In genomic region chr9:79951339-79951738, GRCm38 (mm10) we compare ENCODE assay signal across 22 mouse cellular contexts.
A peak's percentile ranks its signal among the peaks of the same experiment; 100 is the strongest.
DNase-seq lines count a peak whose midpoint lies in the region; ATAC-seq and TF ChIP-seq lines count a peak whose summit lies in the region.
"Had no signal": no experiment of that assay in that cellular context is flagged by ENCODE, and none has a peak within 500 bp of the region (broad histone marks: within the 10 kb centered on the region; RNA-seq: fewer than 3 reads in every experiment).

No protein-coding gene starts in this region.

- intact Hi-C loops in gastrocnemius, adult 2 months (cut with DNase I): loop anchor here (2.0 kb wide), 1 partner anchor 13 kb away; no protein-coding TSS in a partner anchor

- H3K9ac ChIP-seq in heart, embryonic 15.5 days: no peak overlapping the region
- H3K9ac ChIP-seq in heart, embryonic 12.5 days: no peak overlapping the region
- H3K9ac ChIP-seq in liver, postnatal 0 days (replicated peaks): no peak overlapping the region
- H3K9ac ChIP-seq: forebrain, embryonic 13.5 days; hindbrain, embryonic 13.5 days; midbrain, embryonic 12.5 days had no signal

- TF ChIP-seq CTCF in gastrocnemius, adult 2 months (IDR thresholded peaks at IDR 0.05): no peak
- TF ChIP-seq CTCF in liver, postnatal 0 days (IDR thresholded peaks at IDR 0.05; ENCODE audit: low read depth): no peak

- H3K4me2 ChIP-seq in heart, embryonic 15.5 days: peak overlapping the region; percentile 31; the same call in 1 of the 2 replicates
- H3K4me2 ChIP-seq in heart, embryonic 12.5 days: no peak overlapping the region
- H3K4me2 ChIP-seq in liver, postnatal 0 days (ENCODE audit: low read depth, low read length): no peak overlapping the region
- H3K4me2 ChIP-seq: forebrain, embryonic 13.5 days; hindbrain, embryonic 13.5 days; midbrain, embryonic 12.5 days had no signal

- 81% methylated on average over 5 of the region's 5 CpGs for WGBS in heart, embryonic 15.5 days
- 79% methylated on average over 5 of the region's 5 CpGs for WGBS in heart, embryonic 12.5 days
- 62% methylated on average over 5 of the region's 5 CpGs for WGBS in liver, postnatal 0 days (ENCODE audit: insufficient replicate concordance)

- no peak for TF ChIP-seq EP300 in liver, postnatal 0 days (IDR thresholded peaks at IDR 0.05; ENCODE audit: low read depth)

- no peak for DNase-seq in gastrocnemius, adult 2 months
- no peak for DNase-seq in gastrocnemius, postnatal 25 days
- DNase-seq in liver, postnatal 0 days: no peak
- DNase-seq in gastrocnemius, postnatal 10 days: no peak
- DNase-seq: adrenal gland, postnatal 14 days; cerebellum, adult 18-20 months; cerebellum, postnatal 25 days; left cerebral cortex, postnatal 4 days; liver; lung, adult 2 months; lung, postnatal 36 days; spleen, adult 18-20 months; thymus, adult 2 months had no signal

- no peaks in the 10 kb centered on the region for H3K27me3 ChIP-seq in heart, embryonic 15.5 days
- no peaks in the 10 kb centered on the region for H3K27me3 ChIP-seq in heart, embryonic 12.5 days (replicated peaks)
- no peaks in the 10 kb centered on the region for H3K27me3 ChIP-seq in liver, postnatal 0 days (ENCODE audit: insufficient read depth, low read length)
- H3K27me3 ChIP-seq: forebrain, embryonic 13.5 days; hindbrain, embryonic 13.5 days; midbrain, embryonic 12.5 days had no signal

- no peak for ATAC-seq in heart, embryonic 15.5 days (replicated peaks; ENCODE audit: insufficient number of reproducible peaks, insufficient read depth, low FRiP score, low read depth)
- no peak for ATAC-seq in heart, embryonic 12.5 days (ENCODE audit: insufficient number of reproducible peaks, low FRiP score)
- ATAC-seq in monocyte, adult 5-6 weeks (replicated peaks; ENCODE audit: insufficient number of reproducible peaks, low FRiP score, low TSS enrichment, poor library complexity, severe bottlenecking): peak; percentile 79
- no peak for ATAC-seq in liver, postnatal 0 days
- ATAC-seq: forebrain, embryonic 13.5 days; inflammation-experienced regulatory T-cells, adult 6 months had no signal

- no peak overlapping the region for H3K4me3 ChIP-seq in gastrocnemius, adult 2 months
- no peak overlapping the region for H3K4me3 ChIP-seq in heart, embryonic 15.5 days
- no peak overlapping the region for H3K4me3 ChIP-seq in heart, embryonic 12.5 days
- no peak overlapping the region for H3K4me3 ChIP-seq in brown adipose tissue, adult 24 weeks (ENCODE audit: insufficient read depth, low read depth, low read length)
- H3K4me3 ChIP-seq in liver, postnatal 0 days (ENCODE audit: low read depth, low read length): no peak overlapping the region
- H3K4me3 ChIP-seq: erythroblast, embryonic 14.5 days; forebrain, embryonic 13.5 days; hindbrain, embryonic 13.5 days; midbrain, embryonic 12.5 days had no signal

- H3K27ac ChIP-seq in gastrocnemius, adult 2 months: peak overlapping the region; percentile 72
- H3K27ac ChIP-seq in heart, embryonic 15.5 days: peak overlapping the region; percentile 82
- H3K27ac ChIP-seq in heart, embryonic 12.5 days (ENCODE audit: poor library complexity, severe bottlenecking): no peak overlapping the region
- peak overlapping the region; percentile 92 for H3K27ac ChIP-seq in brown adipose tissue, adult 24 weeks (replicated peaks; ENCODE audit: low read depth, low read length)
- H3K27ac ChIP-seq in liver, postnatal 0 days (ENCODE audit: low read depth): no peak overlapping the region
- H3K27ac ChIP-seq: forebrain, embryonic 13.5 days; hindbrain, embryonic 13.5 days; midbrain, embryonic 12.5 days had no signal

- H3K4me1 ChIP-seq in heart, embryonic 15.5 days (replicated peaks): peaks cover 41% of the 10 kb centered on the region
- peaks cover 50% of the 10 kb centered on the region for H3K4me1 ChIP-seq in heart, embryonic 12.5 days (replicated peaks)
- peaks cover 21% of the 10 kb centered on the region; the same call in 1 of the 2 replicates for H3K4me1 ChIP-seq in brown adipose tissue, adult 24 weeks (ENCODE audit: control insufficient read depth, insufficient read depth, insufficient read length, low read length)
- H3K4me1 ChIP-seq in liver, postnatal 0 days (ENCODE audit: insufficient read depth): peaks cover 4% of the 10 kb centered on the region; the same call in 1 of the 2 replicates
- H3K4me1 ChIP-seq: forebrain, embryonic 13.5 days; hindbrain, embryonic 13.5 days; midbrain, embryonic 12.5 days had no signal

- no peaks in the 10 kb centered on the region for H3K9me3 ChIP-seq in heart, embryonic 15.5 days (replicated peaks)
- H3K9me3 ChIP-seq in heart, embryonic 12.5 days (replicated peaks): no peaks in the 10 kb centered on the region
- no peaks in the 10 kb centered on the region for H3K9me3 ChIP-seq in liver, postnatal 0 days (ENCODE audit: low read length)
- H3K9me3 ChIP-seq: forebrain, embryonic 13.5 days; hindbrain, embryonic 13.5 days; midbrain, embryonic 12.5 days had no signal

- peaks cover 5% of the 10 kb centered on the region; the same call in 1 of the 2 replicates for H3K36me3 ChIP-seq in heart, embryonic 15.5 days
- 0 out of 2 replicates have a peak, but pooled peaks cover 5% of the 10 kb centered on the region for H3K36me3 ChIP-seq in heart, embryonic 12.5 days
- H3K36me3 ChIP-seq in liver, postnatal 0 days (replicated peaks; ENCODE audit: insufficient read depth, low read length): no peaks in the 10 kb centered on the region
- H3K36me3 ChIP-seq: hindbrain, embryonic 13.5 days; midbrain, embryonic 12.5 days had no signal

Comparison
In these comparisons a context has a peak if more than half of its experiments do, and no peak if none do; other contexts are left out.
1. H3K27ac ChIP-seq: peak in gastrocnemius, adult 2 months (single experiment), heart, embryonic 15.5 days (single experiment) and brown adipose tissue, adult 24 weeks (single experiment); none in heart, embryonic 12.5 days (single experiment) and liver, postnatal 0 days (single experiment).